Mouse (Mus musculus) cerebellum, adult 2 months (tissue): ENCODE results near the gene Eya3.

Experiments used
- CTCF ChIP-seq: fragments of 200-500 bp; IDR thresholded peaks from 2 replicates; pipeline ENCODE4 v1.5.1; 2011; ENCODE audit warnings: low read depth, mild to moderate bottlenecking, control low read depth, low read length, moderate library complexity, borderline replicate concordance; ENCODE audit not compliant: insufficient read depth
- POLR2A ChIP-seq: fragments of 200-500 bp; IDR thresholded peaks from 2 replicates; pipeline ENCODE4 v1.6.1; 2011; ENCODE audit warnings: low read length, control low read depth, borderline replicate concordance; ENCODE audit not compliant: insufficient read depth

DNA sequence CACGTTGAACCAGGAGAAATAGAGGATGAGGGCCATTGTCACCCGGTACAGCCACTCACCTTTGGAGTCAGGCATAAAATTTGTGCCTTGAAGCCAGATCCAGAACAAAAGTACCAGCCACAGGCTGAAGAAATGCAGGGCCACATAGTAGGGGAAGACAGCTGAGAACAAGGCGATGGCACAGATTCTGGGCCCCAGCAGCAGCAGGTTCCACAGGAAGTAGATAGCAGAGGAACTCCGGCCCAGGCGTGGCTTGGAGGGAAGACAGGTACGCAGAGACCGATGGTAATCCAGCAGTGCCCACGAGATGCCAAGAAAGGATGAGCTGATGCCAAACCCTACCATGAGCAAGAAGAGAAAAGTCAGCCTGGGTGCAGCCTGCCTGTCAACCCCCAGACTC is 89.4 kb downstream of the Eya3 start:
- TF ChIP-seq CTCF (no peak), POLR2A (no peak)
